Mouse (Mus musculus): ENCODE measurements around the gene Snx30. TPM values are rescaled to one million over a fixed set of nuclear protein-coding genes. Genes with fewer than 3 reads are reported as not detected.

The Snx30 gene
- polyA plus RNA-seq, 1 experiment from 2014 or later: 11.8 TPM

DNA sequence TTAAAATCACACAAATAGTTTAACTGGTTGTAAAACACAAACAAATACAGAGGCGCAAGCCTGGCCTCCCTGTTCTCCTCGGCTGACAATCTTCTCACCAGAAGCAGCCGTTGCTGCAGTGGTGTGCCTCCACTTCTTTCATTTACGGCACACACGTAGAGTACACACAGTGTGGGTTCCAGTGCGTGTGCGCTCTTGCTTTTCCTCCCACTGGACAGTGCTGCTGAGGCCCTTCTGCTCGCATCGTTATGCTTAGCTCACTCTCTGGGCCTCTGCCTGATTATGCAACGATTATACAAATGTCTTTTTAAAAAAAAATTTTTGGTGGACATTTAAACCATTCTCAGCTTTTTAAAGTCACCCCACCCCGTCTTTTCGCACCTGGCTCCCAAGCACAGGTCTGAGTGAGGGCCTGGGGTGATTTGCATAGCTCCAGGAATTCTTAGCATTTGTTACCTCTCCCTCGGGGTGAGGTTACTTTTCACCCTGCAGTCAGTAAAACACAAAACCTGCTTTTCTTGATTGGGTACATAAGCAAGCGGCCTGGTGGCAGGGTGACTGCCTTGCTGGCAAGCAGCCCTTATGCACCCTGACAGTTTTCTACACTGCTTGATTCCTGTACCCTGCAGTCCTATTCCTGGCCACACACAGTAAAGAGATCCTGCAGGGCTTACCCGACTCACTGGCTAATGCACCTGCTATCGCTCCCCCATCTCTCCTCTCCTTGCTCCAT is 54.2 kb downstream of the Snx30 start:
- no peak overlapping the region for H3K27ac ChIP-seq
- H3K4me1 ChIP-seq: peaks cover 9% of the 10 kb centered on the region
- WGBS: 58% methylated on average over 16 of the region's 16 CpGs
- H3K9ac ChIP-seq: no peak overlapping the region
- peaks cover 11% of the 10 kb centered on the region; the same call in 1 of the 2 replicates for H3K36me3 ChIP-seq
- ATAC-seq (ENCODE audit: insufficient number of reproducible peaks, insufficient read depth, low FRiP score, low TSS enrichment, low read depth): peak; percentile 63
- no peaks in the 10 kb centered on the region for H3K27me3 ChIP-seq
- H3K4me2 ChIP-seq: no peak overlapping the region
- H3K4me3 ChIP-seq: no peak overlapping the region
- no peaks in the 10 kb centered on the region for H3K9me3 ChIP-seq

GRCm38 (mm10) chr4:59860431-59860830 is 54.8 kb downstream of the Snx30 start:
- 53% methylated on average over 2 of the region's 2 CpGs for WGBS
- Histone ChIP-seq H3K9me3 (no peaks in the 10 kb centered on the region), H3K4me2 (no peak overlapping the region), H3K27me3 (no peaks in the 10 kb centered on the region), H3K36me3 (peaks cover 11% of the 10 kb centered on the region; the same call in 1 of the 2 replicates), H3K4me1 (peaks cover 9% of the 10 kb centered on the region), H3K9ac (no peak overlapping the region), H3K27ac (no peak overlapping the region), H3K4me3 (no peak overlapping the region)
- no peak for ATAC-seq (ENCODE audit: insufficient number of reproducible peaks, insufficient read depth, low FRiP score, low TSS enrichment, low read depth)

GRCm38 (mm10) chr4:59861871-59862270 is 56.2 kb downstream of the Snx30 start:
- no peak overlapping the region for H3K9ac ChIP-seq
- H3K4me3 ChIP-seq: no peak overlapping the region
- no peak for ATAC-seq (ENCODE audit: insufficient number of reproducible peaks, insufficient read depth, low FRiP score, low TSS enrichment, low read depth)
- WGBS: 53% methylated on average over 4 of the region's 4 CpGs
- H3K36me3 ChIP-seq: peaks cover 11% of the 10 kb centered on the region; the same call in 1 of the 2 replicates
- H3K27me3 ChIP-seq: no peaks in the 10 kb centered on the region
- no peaks in the 10 kb centered on the region for H3K9me3 ChIP-seq
- no peak overlapping the region for H3K4me2 ChIP-seq
- H3K4me1 ChIP-seq: peaks cover 9% of the 10 kb centered on the region
- H3K27ac ChIP-seq: no peak overlapping the region

DNA sequence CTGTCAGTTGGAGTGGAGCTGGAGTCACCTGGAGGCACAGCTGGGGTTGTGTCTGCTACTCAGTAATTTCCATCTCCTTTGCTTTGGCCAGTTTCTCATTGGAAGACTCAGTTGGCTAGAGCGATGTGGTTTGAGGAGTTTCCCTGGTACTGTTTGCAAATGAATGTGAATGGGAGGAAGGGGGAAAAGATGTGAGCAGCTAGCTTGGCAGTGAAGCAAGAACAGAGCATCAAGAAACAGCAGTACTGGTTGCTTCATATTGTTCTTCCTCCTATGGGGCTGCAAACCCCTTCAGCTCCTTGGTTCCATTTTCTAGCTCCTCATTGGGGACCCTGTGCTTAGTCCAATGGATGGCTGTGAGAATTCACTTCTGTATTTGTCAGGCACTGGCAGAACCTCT is 56.7 kb downstream of the Snx30 start:
- H3K4me1 ChIP-seq: peaks cover 9% of the 10 kb centered on the region
- H3K9me3 ChIP-seq: no peaks in the 10 kb centered on the region
- H3K36me3 ChIP-seq: peaks cover 6% of the 10 kb centered on the region; the same call in 1 of the 2 replicates
- no peak overlapping the region for H3K4me3 ChIP-seq
- no peak overlapping the region for H3K9ac ChIP-seq
- H3K4me2 ChIP-seq: no peak overlapping the region
- H3K27me3 ChIP-seq: no peaks in the 10 kb centered on the region
- no peak for ATAC-seq (ENCODE audit: insufficient number of reproducible peaks, insufficient read depth, low FRiP score, low TSS enrichment, low read depth)
- H3K27ac ChIP-seq: no peak overlapping the region
- WGBS: 77% methylated on average over 1 of the region's 1 CpGs

DNA sequence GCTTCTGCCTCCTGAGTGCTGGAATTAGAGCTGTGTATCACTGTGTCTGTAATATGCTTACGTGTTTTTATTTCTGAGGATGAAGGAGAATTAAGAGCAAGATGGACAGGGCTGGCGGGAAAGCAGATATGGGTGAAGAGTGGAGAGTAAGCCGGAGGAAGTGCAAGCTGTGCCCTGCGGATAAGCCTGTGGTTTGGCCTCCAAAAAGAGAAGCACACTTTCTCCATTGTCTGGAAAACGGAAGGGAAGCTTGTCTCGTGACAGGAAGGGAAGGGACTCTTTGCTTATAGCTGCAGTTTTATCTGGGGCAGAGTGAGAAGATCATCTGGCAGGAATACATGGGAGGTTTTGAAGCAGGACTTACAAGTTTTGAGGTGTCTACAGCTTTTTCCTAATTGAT is 58.2 kb downstream of the Snx30 start:
- WGBS: 67% methylated on average over 6 of the region's 6 CpGs
- H3K4me1 ChIP-seq: peaks cover 11% of the 10 kb centered on the region

GRCm38 (mm10) chr4:59868086-59868485 is 62.4 kb downstream of the Snx30 start:
- Histone ChIP-seq H3K9me3 (no peaks in the 10 kb centered on the region), H3K36me3 (no peaks in the 10 kb centered on the region), H3K4me3 (no peak overlapping the region), H3K27me3 (no peaks in the 10 kb centered on the region), H3K4me1 (peaks cover 22% of the 10 kb centered on the region), H3K4me2 (no peak overlapping the region), H3K27ac (no peak overlapping the region), H3K9ac (no peak overlapping the region)
- no peak for ATAC-seq (ENCODE audit: insufficient number of reproducible peaks, insufficient read depth, low FRiP score, low TSS enrichment, low read depth)
- WGBS: 88% methylated on average over 11 of the region's 11 CpGs

More for the DNA sequence above, 58.2 kb downstream of the Snx30 start:
- Histone ChIP-seq H3K4me3 (no peak overlapping the region), H3K4me2 (no peak overlapping the region), H3K27me3 (no peaks in the 10 kb centered on the region), H3K36me3 (no peaks in the 10 kb centered on the region), H3K9ac (no peak overlapping the region), H3K27ac (no peak overlapping the region), H3K9me3 (no peaks in the 10 kb centered on the region)
- no peak for ATAC-seq (ENCODE audit: insufficient number of reproducible peaks, insufficient read depth, low FRiP score, low TSS enrichment, low read depth)

DNA sequence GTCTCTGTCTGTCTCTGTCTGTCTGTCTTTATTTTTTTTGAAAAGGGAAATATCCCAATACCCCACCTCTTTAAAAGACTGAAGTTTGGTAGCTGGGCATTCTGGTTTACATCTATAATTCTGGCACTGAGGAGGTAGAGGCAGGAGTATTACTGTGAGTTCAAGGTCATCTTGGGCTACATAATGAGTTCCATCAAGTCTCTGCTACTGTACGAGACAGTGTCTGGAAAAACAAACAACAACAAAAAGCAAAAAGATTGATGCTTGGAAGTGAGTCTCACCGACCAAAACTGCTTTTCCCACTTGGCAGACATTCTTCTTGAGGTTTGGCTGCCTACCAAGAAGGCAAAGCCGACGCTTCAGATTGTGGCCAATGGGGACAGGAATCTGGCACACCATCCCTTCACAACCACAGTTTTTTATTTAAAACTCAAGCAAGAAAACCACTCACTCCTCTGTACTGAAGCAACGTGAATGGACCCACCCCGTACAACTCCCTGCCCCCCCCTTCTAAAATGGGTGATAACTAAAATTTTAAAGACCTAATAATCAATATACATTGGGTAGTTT is 63.9 kb downstream of the Snx30 start:
- Histone ChIP-seq H3K4me3 (no peak overlapping the region), H3K27me3 (no peaks in the 10 kb centered on the region), H3K4me1 (peaks cover 29% of the 10 kb centered on the region), H3K9ac (no peak overlapping the region), H3K36me3 (no peaks in the 10 kb centered on the region), H3K4me2 (peak overlapping the region; percentile 43; the same call in 1 of the 2 replicates), H3K27ac (peak overlapping the region; percentile 95), H3K9me3 (no peaks in the 10 kb centered on the region)
- 24% methylated on average over 6 of the region's 6 CpGs for WGBS
- peak; percentile 73 for ATAC-seq (ENCODE audit: insufficient number of reproducible peaks, insufficient read depth, low FRiP score, low TSS enrichment, low read depth)

- no peak overlapping the region for H3K4me3 ChIP-seq
- no peaks in the 10 kb centered on the region for H3K36me3 ChIP-seq
- no peaks in the 10 kb centered on the region for H3K27me3 ChIP-seq
- H3K4me1 ChIP-seq: peaks cover 29% of the 10 kb centered on the region
- no peaks in the 10 kb centered on the region for H3K9me3 ChIP-seq
- peak overlapping the region; percentile 43 for H3K4me2 ChIP-seq
- H3K9ac ChIP-seq: no peak overlapping the region
- WGBS: 50% methylated on average over 6 of the region's 6 CpGs
- peak overlapping the region; percentile 95 for H3K27ac ChIP-seq
- ATAC-seq (ENCODE audit: insufficient number of reproducible peaks, insufficient read depth, low FRiP score, low TSS enrichment, low read depth): no peak
Observed at GRCm38 (mm10) chr4:59870433-59870832, 64.8 kb downstream of the Snx30 start.

DNA sequence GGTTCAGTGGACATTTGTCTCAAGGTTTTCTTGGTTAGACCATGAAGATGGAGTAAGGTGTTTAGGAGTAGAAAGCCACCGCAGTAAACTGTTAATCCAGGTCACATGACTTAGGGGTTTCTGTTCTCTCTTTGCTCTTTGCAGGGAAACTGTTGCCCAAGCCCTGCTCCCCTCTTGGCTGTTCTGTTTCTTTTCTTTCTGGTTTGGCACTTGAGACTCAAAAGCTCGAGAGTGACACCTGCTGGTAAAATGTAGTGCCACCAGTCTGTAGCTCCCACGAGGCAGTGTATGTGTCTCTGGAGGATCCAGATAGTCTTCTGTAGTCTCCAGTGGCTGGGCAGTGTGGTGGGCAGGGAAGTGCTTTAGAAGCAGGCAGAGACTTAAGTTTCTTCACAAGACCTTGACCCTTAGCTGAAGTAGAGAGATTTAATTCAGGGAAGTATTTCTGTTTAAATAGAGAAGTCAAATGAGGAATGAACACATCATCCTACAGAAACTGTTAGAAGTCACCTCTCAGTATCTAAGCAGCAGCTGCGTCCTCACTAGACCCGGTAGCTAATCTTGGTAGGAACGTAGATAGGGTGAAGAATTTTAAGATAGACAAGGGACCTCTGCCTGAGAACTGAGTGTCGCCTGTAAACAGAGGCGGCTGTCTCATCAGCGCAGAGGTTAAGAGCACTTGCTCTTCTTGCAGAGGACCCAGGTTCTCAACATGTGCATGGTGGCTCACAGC is 65.4 kb downstream of the Snx30 start:
- Histone ChIP-seq H3K36me3 (no peaks in the 10 kb centered on the region), H3K27ac (peak overlapping the region; percentile 95), H3K4me1 (peaks cover 29% of the 10 kb centered on the region), H3K9ac (no peak overlapping the region), H3K27me3 (no peaks in the 10 kb centered on the region), H3K9me3 (no peaks in the 10 kb centered on the region), H3K4me3 (no peak overlapping the region), H3K4me2 (peak overlapping the region; percentile 43)
- 0 out of 2 replicates have a peak, but pooled peaks have one; percentile 22 for ATAC-seq (ENCODE audit: insufficient number of reproducible peaks, insufficient read depth, low FRiP score, low TSS enrichment, low read depth)
- WGBS: 57% methylated on average over 9 of the region's 9 CpGs

- Histone ChIP-seq H3K36me3 (no peaks in the 10 kb centered on the region), H3K4me2 (no peak overlapping the region), H3K9ac (no peak overlapping the region), H3K27me3 (no peaks in the 10 kb centered on the region), H3K9me3 (no peaks in the 10 kb centered on the region), H3K27ac (0 out of 2 replicates have a peak overlapping the region, but pooled peaks have one; percentile 39), H3K4me3 (no peak overlapping the region), H3K4me1 (peaks cover 29% of the 10 kb centered on the region)
- no peak for ATAC-seq (ENCODE audit: insufficient number of reproducible peaks, insufficient read depth, low FRiP score, low TSS enrichment, low read depth)
- 71% methylated on average over 6 of the region's 6 CpGs for WGBS
Observed at GRCm38 (mm10) chr4:59873240-59873639, 67.6 kb downstream of the Snx30 start.

DNA sequence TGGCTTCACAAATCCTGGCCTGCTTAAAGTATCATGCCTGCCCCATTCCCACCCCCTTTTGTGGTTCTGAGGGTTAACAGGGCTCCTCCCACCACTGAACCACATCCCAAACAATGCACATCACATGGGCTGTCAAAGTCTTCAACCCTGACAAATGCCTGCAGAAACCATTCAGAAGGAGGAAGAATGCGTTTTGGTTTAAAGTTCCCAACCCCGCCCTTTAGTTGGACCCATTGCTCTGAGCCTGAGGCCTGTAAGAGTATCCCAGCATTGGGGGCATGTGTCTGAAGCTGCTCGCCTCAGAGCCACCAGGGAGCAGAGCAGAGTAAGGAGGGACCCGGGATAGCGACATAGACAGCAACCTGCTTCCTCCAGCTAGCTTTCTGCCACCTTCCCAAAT is 68.2 kb downstream of the Snx30 start:
- no peak overlapping the region for H3K4me3 ChIP-seq
- no peak for ATAC-seq (ENCODE audit: insufficient number of reproducible peaks, insufficient read depth, low FRiP score, low TSS enrichment, low read depth)
- no peaks in the 10 kb centered on the region for H3K27me3 ChIP-seq
- WGBS: 46% methylated on average over 5 of the region's 5 CpGs
- peaks cover 26% of the 10 kb centered on the region for H3K4me1 ChIP-seq
- H3K4me2 ChIP-seq: no peak overlapping the region
- H3K9ac ChIP-seq: no peak overlapping the region
- H3K9me3 ChIP-seq: no peaks in the 10 kb centered on the region
- H3K36me3 ChIP-seq: no peaks in the 10 kb centered on the region
- H3K27ac ChIP-seq: 0 out of 2 replicates have a peak overlapping the region, but pooled peaks have one; percentile 4
